Mouse (Mus musculus) spleen, adult 18-20 months (tissue): ENCODE measurements at regions not wholly inside any gene's neighbourhood (a gene's known extent, or its start where the extent isn't known, plus 50 kb on each side); places are given as distances from the start of the nearest gene placed in this dataset.

Experiments
- DNase-seq, 2 experiments: peaks; one replicate each; pipeline ENCODE4 v3.0.0; 2022; ENCODE audit warnings: mixed read lengths in 2 of 2

DNA sequence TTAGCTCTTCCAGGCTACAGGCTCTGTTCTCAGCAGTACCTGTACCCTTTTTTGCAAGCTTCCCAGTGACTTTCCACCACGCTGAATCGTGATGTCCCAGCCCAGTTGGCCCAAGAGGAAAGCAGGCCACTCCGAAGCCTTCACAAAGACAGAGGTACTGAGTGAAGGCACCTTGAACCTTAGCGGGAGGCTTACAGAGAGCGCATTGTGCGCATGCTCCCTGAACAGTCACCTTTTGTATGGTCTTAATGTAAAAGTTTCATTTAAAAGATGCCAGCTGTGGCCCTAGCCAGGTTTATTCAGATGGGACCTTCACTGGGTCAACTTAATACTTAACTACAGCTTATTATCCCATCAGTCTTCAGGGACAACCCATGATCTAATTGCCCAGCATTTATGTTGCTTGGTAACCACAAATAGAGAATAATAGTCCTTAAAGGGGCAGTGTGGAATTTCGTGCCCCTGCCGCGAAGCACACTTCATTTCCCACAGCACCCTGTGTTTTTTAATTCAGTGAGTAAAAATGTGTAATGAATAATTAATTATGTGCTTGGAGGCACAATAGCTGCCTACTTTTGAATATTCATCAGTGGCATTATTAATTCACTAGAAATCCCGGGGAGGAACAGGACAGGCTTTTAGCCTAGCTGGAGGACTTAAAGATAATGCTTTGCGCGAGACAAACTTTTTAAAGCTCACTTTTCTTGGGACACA lies 111.3 kb upstream of the Vrk1 start:
- no peak for DNase-seq

DNA sequence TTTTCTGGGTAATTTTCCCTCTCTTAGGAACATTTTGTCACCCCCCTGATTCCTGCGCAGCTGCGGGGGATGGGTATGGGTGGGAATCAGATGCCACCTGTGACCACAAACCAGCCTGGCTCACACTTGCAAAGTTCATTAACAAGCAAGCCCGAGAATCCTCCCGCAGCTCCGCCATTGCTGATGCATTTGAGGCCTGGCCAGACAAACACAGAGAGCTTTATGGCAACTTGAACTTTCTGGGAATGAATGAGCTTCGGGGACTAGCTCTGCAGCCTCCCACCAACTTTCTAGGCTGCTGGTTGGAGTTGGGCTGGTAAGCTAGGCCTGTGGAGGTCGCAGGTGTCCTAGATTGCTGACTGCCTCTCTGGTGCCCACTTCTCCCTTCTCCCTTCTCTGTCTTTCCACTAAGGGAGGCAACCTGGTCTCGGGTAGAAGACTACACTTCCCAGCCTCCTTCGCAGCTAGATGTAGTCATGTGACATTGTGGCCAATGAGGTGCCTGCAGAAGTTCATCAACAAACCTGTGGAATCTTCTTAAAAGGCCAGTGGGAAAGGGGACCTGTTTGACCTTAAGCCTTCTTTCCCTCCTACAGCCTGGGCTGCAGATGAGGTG lies 110.6 kb upstream of the Vrk1 start:
- DNase-seq: no peak

DNA sequence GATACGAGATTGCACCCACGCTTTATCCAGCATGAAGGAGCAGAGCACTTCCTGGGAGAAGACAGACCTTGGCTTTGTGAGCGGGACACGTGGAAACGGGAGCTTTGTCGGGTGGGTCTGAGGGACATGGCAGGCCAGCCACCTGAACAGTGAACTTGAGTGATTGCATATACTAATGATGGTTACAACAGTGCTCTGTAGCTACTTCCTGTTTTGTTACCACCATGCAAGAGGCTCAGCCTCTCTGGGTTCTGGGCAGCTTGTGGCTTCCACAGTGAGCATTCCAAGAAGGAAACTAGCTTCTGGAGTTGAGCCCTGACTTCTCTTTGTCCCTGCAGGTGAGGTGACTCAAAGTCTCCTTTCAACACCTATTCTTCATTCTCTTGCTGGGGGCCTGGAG lies 109.5 kb upstream of the Vrk1 start:
- no peak for DNase-seq

DNA sequence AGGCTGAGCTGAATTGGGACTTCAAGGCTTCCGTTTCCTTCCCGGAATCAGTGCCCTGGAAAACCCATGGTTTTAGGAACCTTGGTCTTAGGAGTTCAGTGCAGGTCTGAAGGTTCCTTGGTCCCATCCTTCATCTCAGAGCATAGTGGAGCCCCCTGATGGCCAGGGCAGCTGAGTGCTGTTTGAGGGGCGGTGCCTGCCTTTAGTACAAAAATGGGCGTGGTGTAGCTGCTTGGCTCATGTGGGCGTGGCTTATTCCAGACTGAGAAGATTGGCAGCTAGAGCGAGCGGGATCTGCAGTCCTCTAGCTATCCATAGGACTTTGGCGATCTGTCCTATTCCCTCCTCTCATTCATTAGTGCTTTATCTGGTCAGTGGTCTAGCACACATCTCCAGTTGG lies 107.0 kb upstream of the Vrk1 start:
- DNase-seq: no peak

DNA sequence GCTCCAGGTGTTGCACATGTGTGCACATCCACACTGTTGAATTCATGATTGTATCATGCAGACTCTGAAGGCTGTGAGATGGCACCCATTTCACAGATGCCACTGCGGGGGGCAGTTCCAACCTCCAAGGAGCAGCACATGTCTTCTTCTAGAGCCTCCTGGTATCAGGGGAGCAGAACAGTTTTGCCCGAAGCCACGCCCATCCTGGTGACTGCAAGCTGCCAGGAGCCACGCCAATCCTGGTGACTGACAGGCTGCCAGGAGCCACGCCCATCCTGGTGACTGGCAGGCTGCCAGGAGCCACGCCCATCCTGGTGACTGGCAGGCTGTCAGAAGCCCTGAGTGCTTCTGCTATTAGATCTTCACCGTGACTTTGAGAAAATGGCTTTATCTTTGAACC lies 103.4 kb upstream of the Vrk1 start:
- no peak for DNase-seq

DNA sequence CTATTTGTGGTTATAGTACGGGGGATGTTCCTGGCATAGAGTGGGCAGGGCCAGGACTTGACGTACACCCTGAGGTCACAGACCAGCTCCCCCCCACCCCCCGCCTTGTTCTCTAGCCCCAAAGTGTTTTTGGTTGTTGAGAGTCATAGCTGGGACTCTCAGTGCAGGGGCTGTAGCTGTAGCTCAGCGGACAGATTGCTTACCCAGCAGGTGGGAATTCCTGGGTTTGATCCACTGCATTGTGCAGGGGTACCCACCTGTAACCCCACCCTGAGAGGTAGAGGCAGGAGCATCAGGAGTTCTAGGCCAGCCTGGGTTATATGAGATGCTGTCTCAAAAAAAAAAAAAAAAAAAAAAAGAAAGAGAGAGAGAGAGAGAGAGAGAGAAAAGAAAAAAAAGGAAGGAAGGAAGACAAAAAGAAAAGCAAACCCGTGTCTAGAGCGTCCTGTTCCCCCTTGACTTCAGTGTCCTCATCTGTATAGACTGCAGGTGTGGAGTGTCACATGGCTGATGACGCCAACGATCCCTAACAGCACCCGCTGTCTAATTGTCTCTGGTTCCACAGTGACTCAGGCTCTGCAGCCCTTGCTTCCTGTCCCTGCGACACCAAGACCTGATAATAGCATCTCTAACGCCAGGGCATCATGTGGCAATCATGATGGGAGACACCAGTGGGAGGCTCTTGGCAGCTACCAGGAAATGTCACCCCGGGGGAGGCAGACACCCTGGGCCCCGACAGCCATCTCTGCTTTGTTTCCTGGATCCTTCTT lies 102.0 kb upstream of the Vrk1 start:
- DNase-seq: no peak

DNA sequence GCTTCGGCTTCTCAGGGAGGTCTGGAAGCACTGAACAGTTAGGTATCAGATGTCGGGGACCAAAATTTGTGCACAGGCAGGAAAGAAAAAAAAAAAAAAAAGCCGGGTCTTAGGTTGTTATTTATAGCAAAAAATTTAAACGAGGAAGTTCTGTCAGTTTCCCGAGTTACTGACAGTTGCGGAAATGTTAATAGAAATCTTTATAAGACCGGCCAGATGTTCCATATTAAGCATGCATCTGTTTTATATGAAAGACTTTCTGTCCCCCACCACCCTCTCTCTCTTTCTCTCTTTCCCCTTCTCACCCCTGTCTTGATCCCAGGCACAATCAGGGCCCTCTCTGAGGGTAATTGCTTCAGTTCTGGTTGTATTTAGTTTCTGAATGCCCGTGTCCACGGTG lies 98.5 kb upstream of the Vrk1 start:
- no peak for DNase-seq

DNA sequence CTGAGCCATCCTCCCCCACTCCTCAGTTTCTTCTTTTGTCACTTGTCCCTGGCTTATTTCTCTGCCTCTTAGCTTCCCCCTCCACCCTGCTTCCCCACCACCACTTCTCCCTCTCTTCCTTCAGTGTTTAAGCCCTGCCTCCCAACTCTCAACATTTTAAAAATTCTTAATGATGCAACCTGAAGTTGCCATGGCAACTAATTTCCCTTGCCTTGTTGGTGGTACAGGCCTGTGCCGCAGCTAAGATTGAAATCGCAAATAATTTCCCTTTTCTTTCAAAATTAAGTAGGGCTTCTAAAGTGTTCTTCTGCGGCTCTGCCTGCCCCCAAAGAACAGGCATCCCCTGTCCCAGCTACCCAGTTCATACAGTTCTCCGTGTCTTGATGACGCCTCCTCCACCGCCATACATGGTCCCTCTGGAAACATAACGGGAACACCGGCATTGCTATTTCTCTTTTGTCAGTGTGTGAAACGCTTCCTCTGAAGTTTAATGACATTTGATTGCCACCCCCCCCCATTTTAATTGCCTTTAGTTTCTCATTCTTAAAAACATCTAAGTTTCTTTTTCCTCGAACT lies 92.6 kb upstream of the Vrk1 start:
- DNase-seq: no peak

DNA sequence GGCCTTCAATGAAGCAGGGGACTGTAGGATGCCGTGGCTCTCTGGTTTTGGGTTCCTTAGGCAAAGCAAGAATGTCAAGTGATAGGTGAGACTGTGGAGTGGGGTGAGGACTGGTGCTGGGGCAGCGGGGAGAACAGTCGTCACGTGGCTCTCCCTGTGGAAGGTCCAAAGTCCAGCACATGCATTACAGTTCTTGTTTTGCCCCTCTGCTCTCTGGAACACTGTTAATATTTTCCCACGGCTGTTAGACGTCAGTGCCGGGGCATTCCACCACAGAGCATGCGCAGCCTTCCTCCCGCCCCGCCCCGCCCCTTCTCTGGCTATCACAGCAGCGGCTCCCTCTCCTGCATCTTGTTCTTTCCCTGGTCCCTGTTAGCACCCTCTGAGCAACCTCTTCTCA lies 91.3 kb upstream of the Vrk1 start:
- no peak for DNase-seq

DNA sequence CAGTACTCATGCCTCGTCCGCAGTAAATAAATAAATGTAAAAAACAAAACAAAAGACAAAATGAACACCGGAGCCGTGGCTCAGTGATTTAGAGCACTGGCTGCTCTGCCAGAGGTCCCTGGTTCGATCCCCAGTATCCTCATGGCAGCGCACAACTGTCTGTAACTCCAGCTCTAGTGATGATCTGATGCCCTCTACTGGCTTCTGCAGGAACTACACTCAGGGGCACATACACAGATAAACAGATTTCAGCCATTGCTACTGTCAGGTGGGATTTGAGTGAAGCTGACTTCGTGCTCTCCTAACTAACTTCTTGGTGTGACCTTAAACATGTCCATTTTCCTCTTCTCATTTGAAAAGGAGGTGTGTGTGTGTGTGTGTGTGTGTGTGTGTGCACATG lies 82.8 kb upstream of the Vrk1 start:
- DNase-seq: no peak

DNA sequence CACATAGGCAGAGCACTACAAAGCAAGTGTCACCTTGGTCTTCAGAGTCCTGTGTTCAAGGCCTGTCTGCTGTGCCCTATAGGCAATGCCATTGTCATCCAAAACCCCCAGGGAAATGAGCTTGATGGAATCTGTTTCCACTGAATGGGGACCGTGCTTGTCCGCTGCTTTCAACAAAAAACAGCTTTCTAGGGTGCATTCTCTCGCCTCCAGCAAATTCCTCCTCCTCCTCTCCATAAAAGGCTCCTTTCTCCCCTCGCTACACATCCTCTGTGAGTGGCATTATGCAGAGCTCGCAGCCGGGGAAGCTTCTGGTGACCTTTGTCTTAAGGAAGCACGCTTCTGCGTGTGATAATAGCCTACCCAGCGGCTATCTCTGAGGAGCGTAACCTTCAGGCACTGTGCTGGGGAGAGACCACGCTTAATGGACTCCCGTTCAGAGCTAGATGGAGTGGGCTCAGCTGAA lies 80.5 kb upstream of the Vrk1 start:
- no peak for DNase-seq

DNA sequence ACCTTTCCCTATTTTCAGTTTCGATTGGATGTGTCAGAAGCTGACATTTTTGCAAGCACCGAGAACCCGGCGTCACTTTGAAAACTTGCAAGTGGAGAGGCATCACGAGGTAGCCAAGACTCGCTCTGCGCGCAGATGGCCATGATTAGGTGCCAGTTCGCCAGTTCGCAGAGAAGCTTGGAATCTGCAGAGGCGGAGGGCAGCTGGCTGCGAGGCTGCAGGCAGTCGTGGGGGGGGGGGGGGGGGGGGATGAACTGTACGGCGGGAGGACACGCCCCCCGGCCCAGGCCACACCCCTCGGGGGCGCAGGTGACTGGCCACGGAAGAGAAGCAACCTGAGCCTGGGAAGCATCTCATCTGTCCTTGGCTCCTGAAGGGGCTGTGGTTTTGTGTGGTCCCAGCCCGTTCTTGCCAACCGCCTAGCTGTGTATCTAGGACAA lies 74.6 kb upstream of the Vrk1 start:
- no peak for DNase-seq

DNA sequence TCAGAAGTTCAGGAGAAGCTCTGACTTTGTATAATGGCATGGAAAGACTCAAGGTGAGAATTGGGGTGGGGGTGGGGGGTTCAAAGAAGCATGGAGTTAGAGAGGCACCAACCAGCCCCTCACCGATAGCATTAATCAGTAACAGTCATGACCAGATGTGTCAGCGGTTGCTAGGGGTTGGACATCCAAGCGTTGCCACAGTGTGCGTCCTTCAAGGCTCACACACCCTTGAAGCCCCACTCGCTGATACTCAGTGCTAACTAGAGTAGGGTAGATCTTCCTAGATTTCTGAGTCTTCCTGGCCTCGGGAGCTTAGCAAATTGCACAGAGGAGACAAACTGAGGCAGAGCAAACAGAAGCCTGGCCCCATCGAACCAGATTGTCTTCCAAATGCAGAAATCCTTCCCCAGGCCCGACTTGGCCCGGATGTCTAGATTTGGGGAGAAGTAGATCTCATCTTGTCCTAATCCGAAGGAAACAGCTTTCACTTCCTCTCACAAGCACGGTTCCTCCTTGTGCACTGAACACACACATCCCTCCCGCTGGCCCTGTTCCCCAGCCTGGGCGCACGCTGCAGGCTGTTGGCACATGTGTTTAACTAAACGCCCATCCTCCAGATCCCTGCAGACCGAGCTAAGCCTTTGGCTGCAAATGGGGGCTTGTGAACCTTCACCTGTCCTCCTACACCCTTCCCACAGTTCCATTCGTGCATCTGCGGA lies 73.1 kb upstream of the Vrk1 start:
- peak in 1 of 2 experiments; percentile 5 for DNase-seq

DNA sequence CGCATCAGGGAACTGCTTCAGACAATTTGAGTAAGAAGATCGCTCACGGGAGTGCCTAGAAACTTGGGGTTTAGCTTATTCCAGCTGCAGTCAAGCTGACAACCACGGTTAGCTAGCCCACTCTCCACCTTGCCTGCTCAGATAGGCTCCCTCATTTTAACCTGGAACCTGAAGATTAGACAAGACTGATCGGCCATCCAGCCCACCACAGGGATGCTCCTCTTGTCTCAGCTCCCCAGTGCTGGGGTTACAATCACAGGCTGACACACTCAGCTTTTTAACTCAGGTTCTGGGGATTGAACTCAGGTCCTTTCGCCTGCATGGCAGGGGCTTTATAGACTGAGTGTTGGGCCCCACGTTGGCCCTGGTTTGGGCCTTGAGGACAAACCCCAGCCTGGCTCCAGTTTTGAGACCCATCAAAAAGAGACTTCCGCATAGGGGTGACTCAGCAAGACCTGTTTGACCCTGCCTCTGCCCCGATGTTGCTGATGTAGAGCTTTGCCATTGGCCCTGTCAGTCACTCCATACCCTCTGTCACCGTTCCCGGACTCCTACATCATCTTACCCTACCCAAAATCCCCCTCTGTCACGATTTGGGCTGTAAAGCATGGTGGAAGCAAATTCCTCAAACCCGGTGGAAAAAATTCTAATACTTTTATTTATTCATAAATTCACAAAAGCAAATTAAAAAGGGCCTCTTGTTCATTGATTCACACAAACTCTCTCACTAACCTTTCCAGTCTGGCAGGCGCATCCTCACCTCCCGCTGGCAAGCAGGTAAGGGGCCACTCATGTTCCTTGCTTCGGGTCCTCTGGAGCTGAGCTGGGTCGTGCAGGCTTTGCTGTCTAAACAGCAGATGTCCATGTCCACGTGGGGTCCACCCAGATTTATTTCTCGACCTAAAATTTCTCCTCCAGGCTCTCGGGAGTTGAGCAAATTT lies 67.6 kb upstream of the Vrk1 start:
- DNase-seq: no peak

DNA sequence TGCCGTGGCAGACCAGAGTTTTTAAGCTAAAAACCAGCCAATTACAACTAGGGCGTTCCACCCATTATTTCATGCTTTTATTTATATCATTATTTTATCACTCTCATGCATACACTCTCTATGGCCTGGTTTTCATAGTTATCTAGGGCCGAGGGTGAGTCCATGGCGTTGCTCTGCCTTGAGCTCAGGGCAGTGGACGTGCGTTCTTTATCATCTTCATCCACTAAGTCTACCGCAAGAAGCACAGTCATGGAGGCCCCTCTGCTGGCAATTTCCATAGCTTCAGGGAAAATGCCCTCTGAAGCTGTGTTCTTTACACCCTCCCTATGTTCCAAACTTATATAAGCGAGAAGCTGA lies 67.0 kb upstream of the Vrk1 start:
- no peak for DNase-seq

DNA sequence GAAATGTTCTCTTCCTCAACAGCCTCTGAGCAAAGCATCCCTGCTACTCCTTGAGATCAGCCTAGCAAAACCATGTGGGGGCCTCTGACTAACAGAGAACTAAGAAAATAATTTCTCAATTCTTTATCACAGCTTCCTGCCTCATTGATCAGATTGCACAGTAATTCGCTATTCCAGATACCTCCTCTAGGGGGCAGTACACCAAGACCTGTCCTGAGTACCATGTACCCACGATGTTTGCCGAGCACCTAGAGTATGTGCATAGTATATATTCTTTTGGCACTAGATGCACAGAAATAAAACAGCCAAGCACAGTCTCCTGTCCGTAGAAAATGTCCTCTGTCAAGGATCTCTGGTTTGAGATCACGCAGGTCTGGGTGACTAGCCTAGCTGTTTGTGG lies 62.7 kb upstream of the Vrk1 start:
- DNase-seq: no peak

DNA sequence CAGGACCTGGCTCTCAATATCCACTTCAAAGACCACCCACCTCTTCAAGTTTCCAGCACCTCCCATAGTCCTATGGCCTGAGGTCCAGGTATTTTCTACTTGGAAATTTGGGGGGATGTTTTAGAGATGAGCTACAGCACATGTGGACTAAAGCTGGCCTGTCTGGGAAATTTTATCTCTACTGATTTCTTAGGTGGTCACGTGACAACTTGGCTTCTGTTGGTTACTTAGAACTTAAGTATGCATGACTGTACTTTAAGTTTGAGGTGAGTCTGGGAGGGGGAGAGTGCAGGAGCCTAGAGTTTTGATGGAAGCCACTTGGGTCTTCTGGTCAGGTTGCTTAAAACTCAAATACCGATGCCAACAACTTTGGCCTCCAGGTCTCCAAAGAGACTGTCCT lies 61.7 kb upstream of the Vrk1 start:
- no peak for DNase-seq

DNA sequence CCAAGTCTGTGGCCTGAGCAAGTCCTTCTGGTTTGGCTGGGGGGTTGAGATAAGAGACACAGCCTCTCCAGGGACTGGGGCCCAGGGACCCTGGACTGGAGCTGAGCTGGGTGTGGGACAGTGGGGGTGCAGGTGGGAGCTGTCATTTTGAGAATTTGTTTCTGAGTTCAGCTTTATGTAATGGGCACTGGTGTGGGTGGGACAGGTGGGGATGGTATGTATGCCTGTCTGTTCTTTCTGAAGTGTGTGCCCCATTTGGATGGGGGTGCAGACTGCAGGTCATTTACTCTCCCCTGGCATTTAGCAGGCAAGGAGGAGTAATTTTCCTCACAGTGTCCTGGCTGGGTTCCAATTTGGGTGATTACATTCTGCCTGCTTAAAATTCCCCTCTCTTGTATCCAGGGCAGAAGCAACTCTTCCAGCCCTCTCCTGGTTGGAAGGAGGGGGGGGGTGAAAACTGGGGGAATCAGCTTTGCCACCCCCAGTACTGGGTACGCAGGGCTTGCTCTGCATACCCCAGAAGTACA lies 54.2 kb upstream of the Vrk1 start:
- no peak for DNase-seq

DNA sequence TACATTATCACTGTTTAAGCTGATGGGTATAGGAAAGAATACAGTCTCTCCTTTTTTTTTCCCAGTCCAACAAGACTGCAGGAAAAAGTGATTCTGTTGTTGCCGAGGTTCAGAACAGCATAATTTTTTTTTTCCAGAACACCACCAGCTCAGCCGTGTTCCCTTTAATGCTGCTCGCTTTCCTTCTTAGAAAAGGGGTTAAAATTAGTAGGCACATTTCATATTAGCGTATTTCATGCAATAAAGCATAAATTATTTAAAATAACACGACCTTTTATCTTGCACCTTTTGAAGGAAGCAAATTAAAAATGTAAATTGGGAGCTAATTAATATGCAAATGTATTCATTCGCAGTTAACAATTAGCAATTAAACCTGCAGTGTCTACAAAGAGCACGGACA lies 50.3 kb upstream of the Vrk1 start:
- no peak for DNase-seq
